Mouse (Mus musculus) testis, adult 2 months (tissue): ENCODE measurements at regions not wholly inside any gene's neighbourhood (a gene's known extent, or its start where the extent isn't known, plus 50 kb on each side); places are given as distances from the start of the nearest gene placed in this dataset.

Source experiments
- CTCF ChIP-seq: fragments of 200-500 bp; IDR thresholded peaks from 2 replicates; pipeline ENCODE4 v1.5.1; 2012; ENCODE audit warnings: low read depth, mild to moderate bottlenecking, inconsistent platforms, low read length, moderate library complexity; ENCODE audit not compliant: control insufficient read depth, insufficient read depth, insufficient replicate concordance
- POLR2A ChIP-seq: fragments of 200-500 bp; IDR thresholded peaks from 2 replicates; pipeline ENCODE4 v1.6.1; 2012; ENCODE audit warnings: low read depth, mild to moderate bottlenecking, inconsistent platforms, low read length, moderate library complexity; ENCODE audit not compliant: control insufficient read depth

DNA sequence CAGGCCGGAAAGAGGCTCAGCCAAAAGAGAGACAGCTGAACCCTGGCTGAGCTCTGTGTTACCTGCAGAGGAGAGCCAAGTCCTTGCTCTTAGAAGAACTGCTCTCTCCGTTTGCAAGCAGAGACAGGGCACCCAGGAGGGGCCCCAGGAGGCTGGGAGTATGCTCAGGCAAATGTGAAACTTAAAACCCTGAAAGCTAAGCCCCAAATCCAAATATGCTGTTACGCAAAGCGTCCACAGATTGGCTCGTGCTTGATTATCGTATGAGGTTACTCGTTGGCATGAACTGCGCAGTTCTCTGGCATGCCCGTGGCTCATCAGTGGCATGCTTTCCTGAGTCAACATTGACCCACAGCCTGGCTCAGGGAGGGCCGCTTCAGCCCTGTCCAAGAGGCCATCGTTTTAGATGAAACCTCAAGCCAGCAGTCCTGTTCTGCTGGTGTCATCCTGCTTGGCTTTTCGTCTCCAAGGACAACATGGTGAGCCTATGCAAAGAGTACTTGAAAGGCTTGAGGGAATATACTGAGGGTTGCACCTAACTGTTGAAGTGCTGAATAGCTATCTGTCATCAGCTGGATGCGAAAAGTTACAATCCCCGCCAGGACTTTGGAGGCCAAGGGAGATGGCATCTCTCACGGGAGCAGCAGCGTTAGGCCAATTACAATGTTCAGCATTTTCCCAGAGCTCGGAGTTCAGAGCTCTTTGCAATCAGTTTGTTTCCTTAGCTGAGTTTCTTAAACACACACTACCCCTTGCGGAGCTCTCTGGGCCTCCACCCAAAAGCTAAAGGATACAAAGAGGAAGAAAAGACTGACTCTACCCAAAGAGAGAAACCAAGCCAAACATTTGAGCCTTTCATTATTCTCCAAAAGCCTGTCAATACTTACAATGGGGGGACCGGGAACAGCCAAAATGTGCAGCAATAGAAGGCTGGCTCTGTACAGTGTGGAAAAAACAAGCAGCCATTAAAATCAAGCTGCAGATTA, 120.8 kb upstream of the Smim15 start:
- TF ChIP-seq CTCF (no peak), POLR2A (no peak)
